8 mouse cellular contexts compared by ENCODE assay signal in genomic region chr6:125089521-125090321, GRCm38 (mm10). TPM values are rescaled to one million over a fixed set of nuclear protein-coding genes. Genes with fewer than 3 reads are reported as not detected.
DNase-seq lines count a peak whose midpoint lies in the region; ATAC-seq and TF ChIP-seq lines count a peak whose summit lies in the region.

No protein-coding gene starts in this region.

- TF ChIP-seq CTCF in left cerebral cortex, adult 2 months (IDR thresholded peaks at IDR 0.05), result no peak

- peak; percentile 66 for ATAC-seq in hindbrain, embryonic 16.5 days

- DNase-seq in adrenal gland, adult 2 months, result peak; percentile 86
- peak; percentile 72 for DNase-seq in embryo, embryonic 10 days (ENCODE audit: low spot score)
- peak; percentile 63 to 83 for DNase-seq in gastrocnemius, adult 8-10 months (ENCODE audit: low spot score in 2 of 2)
- peak; percentile 83 to 88 for DNase-seq in left cerebral cortex, adult 2 months (ENCODE audit: extremely low spot score in 1 of 2, low spot score in 2 of 2)
- peak; percentile 92 for DNase-seq in lung, postnatal 36 days
- peak; percentile 93 to 95 for DNase-seq in right cerebral cortex, postnatal 10 days (ENCODE audit: low spot score in 2 of 2)
- no peak for DNase-seq in natural killer cell, adult 2 months (ENCODE audit: low spot score in 2 of 2)

- H3K4me2 ChIP-seq in hindbrain, embryonic 16.5 days (ENCODE audit: low read length), result peak overlapping the region; percentile 60

- peaks cover 23% of the 10 kb centered on the region for H3K4me1 ChIP-seq in hindbrain, embryonic 16.5 days (ENCODE audit: control insufficient read depth, insufficient read depth, low read depth, low read length)

- peak overlapping the region; percentile 13 for H3K4me3 ChIP-seq in hindbrain, embryonic 16.5 days (ENCODE audit: low read length)
- H3K4me3 ChIP-seq in left cerebral cortex, adult 2 months, result peak overlapping the region; percentile 30

- peak overlapping the region; percentile 95 for H3K27ac ChIP-seq in hindbrain, embryonic 16.5 days (ENCODE audit: low read depth, low read length)
- H3K27ac ChIP-seq in left cerebral cortex, adult 2 months, result peak overlapping the region; percentile 98

- H3K9me3 ChIP-seq in hindbrain, embryonic 16.5 days (ENCODE audit: control insufficient read depth, low read length), result no peaks in the 10 kb centered on the region

- H3K27me3 ChIP-seq in hindbrain, embryonic 16.5 days (replicated peaks; ENCODE audit: control insufficient read depth, insufficient read depth, low read length), result no peaks in the 10 kb centered on the region

- peak overlapping the region; percentile 60 for H3K9ac ChIP-seq in hindbrain, embryonic 16.5 days (ENCODE audit: low read depth, low read length)

- intact Hi-C loops in left cerebral cortex, adult 2 months (cut with DNase I), result loop anchor here (5.0 kb wide), 2 partner anchors 157 to 172 kb away; partner anchors contain the start of gene Mlf2

- H3K36me3 ChIP-seq in hindbrain, embryonic 16.5 days (ENCODE audit: control insufficient read depth, insufficient read depth, low read length), result no peaks in the 10 kb centered on the region

- 3% methylated on average over 15 of the region's 15 CpGs for WGBS in hindbrain, embryonic 16.5 days

RNA-seq across cellular contexts. Expression of gene Chd4, which starts 6.1 kb away (rescaled TPM):
- total RNA-seq in adrenal gland, adult 2 months (2021), result 100 to 1,000 TPM; 139 to 156 TPM
- 54.1 and 58.1 TPM in 2 replicates for polyA plus RNA-seq in adrenal gland, adult 2 months (2012; rRNA removed)
- total RNA-seq in gastrocnemius, adult 8-10 months (2022), result 10 to 100 TPM; 72.6 to 77.3 (median 74.3) TPM
- 66.6 and 68.4 TPM in 2 replicates for polyA plus RNA-seq in hindbrain, embryonic 16.5 days (2015; fragmentation: Nextera tagmentation; extraction: Ambion mirVana)
- 100 to 1,000 TPM; 166 to 171 TPM for total RNA-seq in left cerebral cortex, adult 2 months (2021)

RNA-seq across cellular contexts. Expression of gene Lpar5, which starts 22.0 kb away (rescaled TPM):
- under 1 TPM; 0.61 to 0.83 TPM for total RNA-seq in adrenal gland, adult 2 months (2021)
- 3.1 and 4.3 TPM in 2 replicates for polyA plus RNA-seq in adrenal gland, adult 2 months (2012; rRNA removed)
- total RNA-seq in gastrocnemius, adult 8-10 months (2022), result under 1 TPM in 1 of 4 experiments, not detected in 3; 0.20 TPM
- 0.36 and 0.85 TPM in 2 replicates for polyA plus RNA-seq in hindbrain, embryonic 16.5 days (2015; fragmentation: Nextera tagmentation; extraction: Ambion mirVana)
- total RNA-seq in left cerebral cortex, adult 2 months (2021), result under 1 TPM; 0.50 to 0.68 TPM

RNA-seq across cellular contexts. Expression of gene Acrbp, which starts 40.2 kb away (rescaled TPM):
- total RNA-seq in adrenal gland, adult 2 months (2021), result 10 to 100 TPM in 1 of 2 experiments, 1 to 10 TPM in 1; 4.4 to 12.2 TPM
- polyA plus RNA-seq in adrenal gland, adult 2 months (2012; rRNA removed), result 14.0 and 15.9 TPM in 2 replicates
- 1 to 10 TPM in 3 of 4 experiments, under 1 TPM in 1; 0.97 to 2.5 (median 1.5) TPM for total RNA-seq in gastrocnemius, adult 8-10 months (2022)
- polyA plus RNA-seq in hindbrain, embryonic 16.5 days (2015; fragmentation: Nextera tagmentation; extraction: Ambion mirVana), result 18.2 and 20.9 TPM in 2 replicates
- total RNA-seq in left cerebral cortex, adult 2 months (2021), result 10 to 100 TPM; 12.2 to 18.4 TPM

RNA-seq across cellular contexts. Expression of gene Nop2, which starts 42.0 kb away (rescaled TPM):
- 10 to 100 TPM; 40.9 to 51.7 TPM for total RNA-seq in adrenal gland, adult 2 months (2021)
- polyA plus RNA-seq in adrenal gland, adult 2 months (2012; rRNA removed), result 8.0 and 12.0 TPM in 2 replicates
- 10 to 100 TPM; 16.3 to 21.1 (median 19.0) TPM for total RNA-seq in gastrocnemius, adult 8-10 months (2022)
- 48.6 and 50.7 TPM in 2 replicates for polyA plus RNA-seq in hindbrain, embryonic 16.5 days (2015; fragmentation: Nextera tagmentation; extraction: Ambion mirVana)
- total RNA-seq in left cerebral cortex, adult 2 months (2021), result 10 to 100 TPM; 28.1 to 32.1 TPM

RNA-seq across cellular contexts. Expression of gene Ing4, which starts 50.2 kb away (rescaled TPM):
- total RNA-seq in adrenal gland, adult 2 months (2021), result 10 to 100 TPM; 51.0 to 60.6 TPM
- 35.5 and 37.4 TPM in 2 replicates for polyA plus RNA-seq in adrenal gland, adult 2 months (2012; rRNA removed)
- 10 to 100 TPM; 19.8 to 22.3 (median 20.7) TPM for total RNA-seq in gastrocnemius, adult 8-10 months (2022)
- polyA plus RNA-seq in hindbrain, embryonic 16.5 days (2015; fragmentation: Nextera tagmentation; extraction: Ambion mirVana), result 133 and 137 TPM in 2 replicates
- total RNA-seq in left cerebral cortex, adult 2 months (2021), result 10 to 100 TPM; 49.5 to 56.6 TPM

Comparison
In these comparisons a context has a peak if more than half of its experiments do, and no peak if none do; other contexts are left out.
1. DNase-seq: peak in adrenal gland, adult 2 months (single experiment), embryo, embryonic 10 days (single experiment), gastrocnemius, adult 8-10 months (2 of 2), left cerebral cortex, adult 2 months (2 of 2), lung, postnatal 36 days (single experiment) and right cerebral cortex, postnatal 10 days (2 of 2); none in natural killer cell, adult 2 months (0 of 2).